Mouse (Mus musculus): ENCODE measurements at regions not wholly inside any gene's neighbourhood (a gene's known extent, or its start where the extent isn't known, plus 50 kb on each side); places are given as distances from the start of the nearest gene placed in this dataset.
"Not testable (repeated sequence)": the region's sequence is repeated elsewhere in the genome, so short reads cannot be mapped to it uniquely, and the experiment has no call there.

DNA sequence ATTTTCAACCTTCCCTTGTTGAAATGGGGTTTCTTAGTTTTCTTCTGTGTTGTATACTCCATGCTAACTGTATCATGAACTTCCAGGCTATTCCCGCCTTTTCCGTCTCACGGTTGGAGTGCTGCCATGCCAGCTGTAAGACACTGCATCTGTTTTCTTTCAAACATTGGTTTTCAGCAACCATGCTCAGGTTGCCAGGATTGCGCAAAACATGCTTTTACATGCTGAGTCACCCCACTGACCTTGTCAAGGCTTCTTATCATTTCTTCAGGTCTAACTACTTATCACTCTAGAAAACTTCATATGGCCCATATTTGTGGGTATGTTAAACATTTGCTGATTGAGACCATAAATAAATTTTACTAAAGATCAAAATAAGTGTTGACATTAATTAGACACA lies 551.2 kb downstream of the Tlr4 start:
- no peak for DNase-seq

GRCm38 (mm10) chr4:67387834-67388233 lies 560.5 kb downstream of the Tlr4 start:
- DNase-seq, result no peak

- no peak for DNase-seq
These were observed 575.6 kb downstream of the Tlr4 start for GRCm38 (mm10) chr4:67402977-67403376.

- DNase-seq, result no peak
These were observed 596.7 kb downstream of the Tlr4 start for GRCm38 (mm10) chr4:67424064-67424463.

GRCm38 (mm10) chr4:67425712-67426111 lies 598.3 kb downstream of the Tlr4 start:
- no peak for DNase-seq

DNA sequence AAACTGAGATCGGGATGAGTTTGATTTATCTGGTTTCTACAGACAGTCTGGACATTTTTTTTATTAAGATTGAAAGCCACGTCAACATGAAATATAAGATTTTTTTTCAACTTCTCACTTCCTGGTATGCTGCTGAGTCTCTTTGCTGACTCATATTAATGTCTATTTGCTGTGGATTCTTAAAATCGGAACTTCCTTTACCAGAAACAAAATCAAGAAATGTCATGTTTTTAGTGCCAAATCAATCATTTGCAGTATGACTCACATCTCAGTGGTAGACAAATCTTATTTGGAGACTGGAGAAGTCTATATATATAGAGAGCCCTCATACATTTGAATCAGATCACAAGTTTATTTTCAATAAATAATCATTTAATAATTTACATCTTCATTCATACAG lies 620.5 kb downstream of the Tlr4 start:
- no peak for DNase-seq

- not testable (repeated sequence) for DNase-seq
These were observed 632.5 kb downstream of the Tlr4 start for GRCm38 (mm10) chr4:67459871-67460270.

DNA sequence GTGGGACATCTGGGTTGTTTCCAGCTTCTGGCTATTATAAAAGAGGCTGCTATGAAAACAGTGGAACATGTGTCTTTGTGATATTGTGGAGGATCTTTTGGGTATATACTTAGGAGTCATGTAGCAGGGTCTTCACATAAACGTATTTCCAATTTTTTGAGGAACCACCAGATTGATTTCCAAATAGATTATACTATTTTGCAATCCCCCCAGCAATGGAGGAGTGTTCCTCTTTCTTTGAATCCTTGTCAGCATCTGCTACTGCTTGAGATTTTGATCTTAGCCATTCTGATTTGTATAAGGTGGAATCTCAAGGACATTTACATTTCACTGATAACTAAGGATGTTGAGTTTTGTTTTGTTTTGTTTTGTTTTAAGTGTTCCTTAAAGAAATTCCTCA lies 645.6 kb downstream of the Tlr4 start:
- no peak for DNase-seq

GRCm38 (mm10) chr4:67477264-67477845 lies 650.0 kb downstream of the Tlr4 start:
- peak; percentile 14 for DNase-seq

GRCm38 (mm10) chr4:67478081-67478480 lies 650.7 kb downstream of the Tlr4 start:
- no peak for DNase-seq

DNA sequence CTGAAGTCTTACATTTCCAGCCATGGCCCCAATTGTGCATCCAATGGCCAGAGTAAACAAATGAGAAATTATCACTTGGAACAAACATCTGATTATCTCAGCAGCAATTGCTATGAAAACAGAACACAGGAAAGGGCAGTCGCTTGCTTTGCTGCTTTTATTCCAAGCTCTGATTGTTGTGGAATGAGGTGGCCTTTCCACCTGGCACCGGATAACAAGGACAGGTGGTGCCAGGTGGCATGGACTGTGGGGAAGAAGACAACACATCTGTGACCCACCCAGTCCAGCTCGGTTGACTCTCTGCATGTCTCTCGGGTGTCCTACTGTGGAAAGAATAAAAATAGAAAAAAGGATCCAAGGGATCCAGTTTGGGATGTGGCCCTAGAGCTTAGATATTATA lies 694.9 kb downstream of the Tlr4 start:
- no peak for DNase-seq

- no peak for DNase-seq
These were observed 695.8 kb downstream of the Tlr4 start for GRCm38 (mm10) chr4:67523158-67523557.

- no peak for DNase-seq
These were observed 702.2 kb downstream of the Tlr4 start for GRCm38 (mm10) chr4:67529586-67529985.

DNA sequence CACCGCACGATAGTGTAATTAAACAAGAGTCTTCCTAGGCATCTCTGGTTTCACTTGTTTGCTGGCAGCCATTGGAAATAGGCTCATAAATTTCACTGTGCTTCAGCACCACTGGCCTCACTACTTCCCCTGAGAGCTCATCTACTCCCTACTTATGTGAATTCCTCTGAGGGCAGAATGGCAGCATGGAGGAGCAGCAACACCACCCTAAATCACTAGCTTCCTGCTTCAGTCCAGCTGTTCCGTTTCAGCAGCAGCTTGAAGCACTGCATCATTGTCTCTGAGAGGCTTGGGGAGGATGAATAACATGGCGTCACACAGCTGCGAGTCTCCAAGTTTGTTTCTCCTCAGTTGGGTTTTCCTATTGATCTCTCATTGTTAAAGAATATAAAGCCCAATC lies 712.1 kb downstream of the Tlr4 start:
- DNase-seq, result no peak

DNA sequence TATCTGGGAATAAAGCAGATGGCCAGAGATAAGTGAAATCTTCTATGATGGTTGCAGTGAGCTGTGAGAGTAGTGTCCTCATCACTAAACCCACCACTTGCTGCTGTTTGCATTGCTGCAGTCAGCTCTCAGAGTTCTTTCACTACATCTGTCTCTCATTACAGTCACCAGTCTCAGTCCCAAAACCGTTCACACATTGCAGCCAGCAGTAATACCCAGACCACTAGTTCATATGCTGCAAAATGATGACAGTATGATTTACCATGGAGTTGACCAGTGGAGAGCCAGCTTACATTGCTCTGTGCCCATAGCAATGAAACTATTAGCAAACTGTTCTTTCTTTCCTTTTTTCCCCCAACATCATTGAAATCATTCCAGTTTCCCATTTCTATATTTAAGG lies 718.6 kb downstream of the Tlr4 start:
- DNase-seq, result no peak

DNA sequence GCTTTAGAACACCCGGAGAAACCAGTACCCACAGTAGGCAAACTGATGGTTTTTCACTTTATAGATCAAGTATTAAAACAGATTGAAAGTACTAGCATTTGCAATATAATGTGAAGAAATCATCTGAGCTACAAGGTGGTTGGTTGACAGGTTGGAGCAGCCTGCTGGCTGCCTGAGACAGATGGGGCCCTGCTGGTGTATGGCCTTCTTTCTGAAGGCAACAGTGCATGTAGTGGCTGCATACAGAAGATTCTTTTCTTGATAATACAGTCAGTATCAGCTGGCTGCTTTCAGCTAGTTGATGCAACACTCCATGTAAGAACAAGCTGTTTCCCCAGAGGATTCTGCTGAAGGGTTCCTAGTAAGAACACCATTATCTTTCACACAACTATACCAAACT lies 720.6 kb downstream of the Tlr4 start:
- DNase-seq, result no peak

GRCm38 (mm10) chr4:67553511-67553910 lies 726.1 kb downstream of the Tlr4 start:
- no peak for DNase-seq

DNA sequence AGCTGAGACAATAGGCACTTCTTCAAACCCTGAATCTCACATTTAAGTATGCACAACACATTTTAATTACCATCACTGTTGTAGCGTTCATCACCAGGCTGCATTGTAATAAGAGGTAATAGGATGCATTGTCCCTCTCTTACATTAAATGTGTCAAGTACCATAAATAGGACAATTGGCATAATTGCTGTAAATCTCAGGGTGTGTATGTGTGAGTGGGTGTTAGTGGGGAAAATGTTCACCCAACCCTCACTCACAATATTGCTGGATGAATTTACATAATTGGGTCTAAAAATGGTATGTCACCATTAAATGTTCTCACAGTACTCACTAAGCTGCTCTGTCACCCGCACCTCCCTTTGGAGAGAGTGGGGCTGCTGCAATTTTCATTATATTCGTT lies 747.4 kb downstream of the Tlr4 start:
- DNase-seq, result no peak

DNA sequence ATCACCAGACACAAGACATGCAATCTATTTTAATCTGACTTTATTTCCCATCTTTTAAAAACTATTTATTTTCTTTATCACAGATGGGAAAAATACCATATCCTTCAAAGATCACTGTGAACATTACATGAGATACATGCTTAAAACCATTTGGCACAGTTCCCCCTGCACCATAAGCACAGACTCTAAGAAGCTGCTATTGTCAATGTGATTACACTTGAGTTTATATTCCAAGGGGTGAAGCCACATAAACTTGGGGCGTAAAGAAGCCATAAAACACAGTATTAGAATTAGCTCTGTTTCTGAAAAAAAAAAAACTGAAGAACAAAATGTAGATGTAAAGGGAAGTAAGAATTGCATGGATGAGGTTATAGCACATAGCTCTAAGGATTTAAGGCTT lies 762.1 kb downstream of the Tlr4 start:
- no peak for DNase-seq

DNA sequence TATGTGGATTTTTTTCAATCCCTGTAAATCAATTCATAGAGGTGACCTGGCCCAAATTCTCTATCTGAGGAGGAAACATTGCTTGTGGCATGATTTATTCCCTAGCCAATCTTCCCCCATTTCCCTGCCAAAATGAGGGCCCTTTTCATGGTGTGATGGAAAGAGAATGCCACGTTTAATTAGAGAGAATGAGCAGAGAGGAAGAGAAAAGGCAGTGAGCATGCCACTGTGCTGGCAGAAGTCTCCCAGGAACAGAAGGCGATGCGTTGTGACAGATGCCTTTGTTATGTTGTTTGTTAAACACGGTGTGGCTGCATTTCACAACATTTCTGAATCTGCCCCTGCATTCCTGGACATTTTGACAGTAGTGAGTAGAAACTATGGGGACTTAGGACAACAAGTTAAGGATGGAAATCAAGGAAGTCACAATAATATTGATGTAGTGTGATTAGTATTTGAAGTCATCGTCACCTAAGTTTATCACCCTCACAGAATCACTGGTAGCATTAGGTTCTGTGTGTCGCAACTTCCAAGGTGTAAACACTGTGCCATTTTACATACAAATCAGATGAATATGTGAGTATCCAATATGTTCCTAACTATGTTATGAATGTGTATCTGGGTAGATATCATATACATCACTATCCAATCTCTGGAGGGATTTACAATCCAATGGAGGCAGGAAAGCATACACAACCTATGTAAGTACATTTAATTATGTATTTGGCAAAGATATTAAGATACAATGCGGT lies 762.8 kb downstream of the Tlr4 start:
- DNase-seq, result no peak

GRCm38 (mm10) chr4:67607166-67607565 lies 779.8 kb downstream of the Tlr4 start:
- no peak for DNase-seq

DNA sequence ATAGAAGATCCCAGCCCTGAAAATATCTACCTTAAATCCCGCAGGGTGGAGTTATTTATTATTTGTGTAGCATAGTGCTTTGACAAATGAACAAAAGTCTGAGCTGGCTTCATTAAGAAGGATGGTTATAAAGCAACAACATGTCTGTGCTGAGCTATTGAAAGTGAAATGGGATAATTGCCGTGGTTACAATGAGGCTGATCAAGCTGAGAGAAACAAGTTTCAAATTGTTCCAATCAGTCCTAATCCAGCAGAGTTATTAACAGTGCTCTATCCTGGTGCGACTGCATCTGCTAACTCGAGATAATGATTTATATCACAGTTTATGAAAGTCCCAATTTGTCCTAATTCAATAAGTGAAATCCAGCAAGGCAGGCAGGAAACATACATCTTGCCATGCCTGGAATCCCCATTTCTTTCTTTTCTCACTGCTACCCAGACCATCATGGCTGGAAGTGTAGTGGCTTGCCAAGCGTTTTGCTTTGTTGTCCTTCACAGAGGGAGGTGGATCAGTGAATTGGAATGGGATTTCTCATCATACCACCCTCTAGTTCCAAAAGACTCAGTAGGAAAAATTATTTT lies 787.2 kb downstream of the Tlr4 start:
- no peak for DNase-seq

GRCm38 (mm10) chr4:67626641-67627040 lies 799.3 kb downstream of the Tlr4 start:
- DNase-seq, result no peak

- no peak for DNase-seq
These were observed 818.7 kb downstream of the Tlr4 start for GRCm38 (mm10) chr4:67646090-67646489.

- DNase-seq, result no peak
These were observed 834.7 kb downstream of the Tlr4 start for GRCm38 (mm10) chr4:67662122-67662521.
